Mouse (Mus musculus) ES-E14 (cell line): ENCODE data around the gene Myrf.

Experiments used
- CHD2 ChIP-seq: IDR thresholded peaks from 2 replicates; pipeline ENCODE4 v1.6.1; 2014; ENCODE audit warnings: mild to moderate bottlenecking, low read depth, low read length, inconsistent platforms
- MAFK ChIP-seq: IDR thresholded peaks from 2 replicates; pipeline ENCODE4 v1.6.1; 2014; ENCODE audit warnings: mild to moderate bottlenecking, low read depth, low read length, inconsistent platforms; ENCODE audit not compliant: insufficient read depth
- ZNF384 ChIP-seq: IDR thresholded peaks from 2 replicates; pipeline ENCODE4 v1.6.1; 2012; ENCODE audit warnings: low read depth, low read length, inconsistent platforms

- TF ChIP-seq ZNF384 (no peak), CHD2 (no peak), MAFK (no peak)
Observed at GRCm38 (mm10) chr19:10205051-10205450, 35.5 kb downstream of the Myrf start.
